Mouse (Mus musculus) hindbrain, embryonic 16.5 days (tissue): ENCODE results near the gene Aff3. TPM values are rescaled to one million over a fixed set of nuclear protein-coding genes. Genes with fewer than 3 reads are reported as not detected.
A peak's percentile ranks its signal among the peaks of the same experiment; 100 is the strongest.

Source experiments
- ATAC-seq: fragments of 200-750 bp; cut with Nextera tagmentation; 2 replicates; pipeline ENCODE4 v1.8.0; 2017; ENCODE audit warnings: moderate TSS enrichment, moderate library complexity
- H3K27ac ChIP-seq: fragments of 300-500 bp; sonication (generic); 2 replicates; pipeline ENCODE4 v1.5.1; 2014; ENCODE audit warnings: low read depth, mild to moderate bottlenecking, control low read depth, low read length, moderate library complexity
- H3K27me3 ChIP-seq: fragments of 300-500 bp; sonication (generic); replicated peaks from 2 replicates; pipeline ENCODE4 v1.6.1; 2014; ENCODE audit warnings: low read length; ENCODE audit not compliant: control insufficient read depth, insufficient read depth
- H3K36me3 ChIP-seq: fragments of 300-500 bp; sonication (generic); 2 replicates; pipeline ENCODE4 v1.6.1; 2014; ENCODE audit warnings: mild to moderate bottlenecking, low read length, moderate library complexity, mixed read lengths; ENCODE audit not compliant: control insufficient read depth, insufficient read depth
- H3K4me1 ChIP-seq: fragments of 300-500 bp; sonication (generic); 2 replicates; pipeline ENCODE4 v1.6.1; 2014; ENCODE audit warnings: low read depth, low read length; ENCODE audit not compliant: control insufficient read depth, insufficient read depth
- H3K4me2 ChIP-seq: fragments of 300-500 bp; sonication (generic); 2 replicates; pipeline ENCODE4 v1.6.1; 2014; ENCODE audit warnings: mild to moderate bottlenecking, low read length, control low read depth, moderate library complexity
- H3K4me3 ChIP-seq: fragments of 300-500 bp; sonication (generic); 2 replicates; pipeline ENCODE4 v1.5.1; 2014; ENCODE audit warnings: mild to moderate bottlenecking, low read length, control low read depth, moderate library complexity
- H3K9ac ChIP-seq: fragments of 300-500 bp; sonication (generic); 2 replicates; pipeline ENCODE4 v1.6.1; 2014; ENCODE audit warnings: low read depth, mild to moderate bottlenecking, control low read depth, low read length, moderate library complexity
- H3K9me3 ChIP-seq: fragments of 300-500 bp; sonication (generic); 2 replicates; pipeline ENCODE4 v1.6.1; 2014; ENCODE audit warnings: mild to moderate bottlenecking, low read length, moderate library complexity; ENCODE audit not compliant: control insufficient read depth
- WGBS: fragments of 180-500 bp; shearing (Covaris S2); extraction: QIAGEN DNeasy Blood & Tissue Kit; methylation state at CpG from one replicate; pipeline ENCODE4 v1.1.7; 2014; 5-methylcytosine and 5-hydroxymethylcytosine counted together
- polyA plus RNA-seq: library from polyadenylated mRNA; unstranded; fragments of >200 nt; fragmentation: Nextera tagmentation; extraction: Ambion mirVana; gene quantifications from 2 replicates; pipeline ENCODE4 v1.2.1, GENCODE M21; 2015

Gene Aff3
- polyA plus RNA-seq, 1 experiment from 2014 or later, result 8.4 TPM

GRCm38 (mm10) chr1:38415511-38415910 is 249.2 kb downstream of the Aff3 start:
- H3K4me1 ChIP-seq, result peaks cover 20% of the 10 kb centered on the region
- WGBS, result 90% methylated on average over 6 of the region's 6 CpGs
- H3K36me3 ChIP-seq, result no peaks in the 10 kb centered on the region
- no peak overlapping the region for H3K4me3 ChIP-seq
- ATAC-seq, result no peak
- H3K27ac ChIP-seq, result no peak overlapping the region
- H3K9me3 ChIP-seq, result no peaks in the 10 kb centered on the region
- H3K27me3 ChIP-seq, result no peaks in the 10 kb centered on the region
- no peak overlapping the region for H3K4me2 ChIP-seq
- H3K9ac ChIP-seq, result no peak overlapping the region

DNA sequence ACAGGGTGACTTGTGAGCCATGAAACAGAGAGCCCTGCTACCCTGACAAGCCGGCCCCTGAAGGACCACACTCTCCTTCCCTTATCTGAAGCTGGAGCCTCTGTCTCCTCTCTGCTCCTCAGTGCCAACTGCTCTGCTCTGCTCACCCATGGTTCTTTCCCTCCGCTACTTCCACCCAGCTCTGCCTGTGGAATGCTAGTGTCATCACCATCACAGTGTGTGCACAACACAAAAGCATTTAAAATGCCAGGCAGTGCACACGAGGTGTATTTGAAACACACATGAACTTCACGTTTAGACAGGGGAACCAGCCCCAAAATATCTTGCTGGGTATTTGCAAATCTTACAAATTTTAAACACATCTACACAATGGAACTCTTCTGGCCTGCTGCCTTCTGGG is 253.6 kb downstream of the Aff3 start:
- H3K4me3 ChIP-seq, result no peak overlapping the region
- no peaks in the 10 kb centered on the region for H3K9me3 ChIP-seq
- ATAC-seq, result peak; percentile 41
- WGBS, result 48% methylated on average over 4 of the region's 4 CpGs
- 0 out of 2 replicates have a peak overlapping the region, but pooled peaks have one; percentile 4 for H3K9ac ChIP-seq
- no peak overlapping the region for H3K4me2 ChIP-seq
- H3K36me3 ChIP-seq, result no peaks in the 10 kb centered on the region
- H3K4me1 ChIP-seq, result peaks cover 15% of the 10 kb centered on the region
- peak overlapping the region; percentile 52; the same call in 1 of the 2 replicates for H3K27ac ChIP-seq
- H3K27me3 ChIP-seq, result no peaks in the 10 kb centered on the region

DNA sequence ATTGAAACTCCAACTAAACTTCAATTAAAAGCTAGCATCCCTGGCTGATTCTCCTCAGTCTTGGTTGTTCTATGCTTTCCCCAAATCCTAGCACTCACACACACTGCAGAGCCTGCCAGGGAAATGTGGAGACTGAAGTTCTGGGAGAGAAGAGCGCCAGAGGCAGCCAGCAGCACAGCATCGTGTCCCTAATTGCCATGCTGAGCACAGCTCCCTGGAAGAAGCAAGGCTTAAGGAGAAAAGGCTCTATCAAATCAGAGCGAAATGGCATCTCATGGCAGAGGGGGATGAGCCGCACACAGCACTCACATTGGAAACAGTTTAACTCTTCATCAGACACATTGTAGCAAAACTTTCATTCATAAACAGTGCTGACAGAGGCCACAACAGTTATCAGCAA is 254.3 kb downstream of the Aff3 start:
- Histone ChIP-seq H3K9ac (no peak overlapping the region), H3K36me3 (no peaks in the 10 kb centered on the region), H3K27me3 (no peaks in the 10 kb centered on the region), H3K4me1 (peaks cover 15% of the 10 kb centered on the region), H3K4me2 (no peak overlapping the region), H3K27ac (peak overlapping the region; percentile 52), H3K9me3 (no peaks in the 10 kb centered on the region), H3K4me3 (no peak overlapping the region)
- ATAC-seq, result peak; percentile 87
- 4% methylated on average over 4 of the region's 4 CpGs for WGBS

- H3K4me2 ChIP-seq, result no peak overlapping the region
- ATAC-seq, result no peak
- H3K27me3 ChIP-seq, result no peaks in the 10 kb centered on the region
- H3K9me3 ChIP-seq, result no peaks in the 10 kb centered on the region
- no peak overlapping the region for H3K27ac ChIP-seq
- no peak overlapping the region for H3K4me3 ChIP-seq
- H3K9ac ChIP-seq, result no peak overlapping the region
- H3K4me1 ChIP-seq, result peaks cover 15% of the 10 kb centered on the region
- no peaks in the 10 kb centered on the region for H3K36me3 ChIP-seq
- WGBS, result 69% methylated on average over 3 of the region's 3 CpGs
These were observed 256.5 kb downstream of the Aff3 start for GRCm38 (mm10) chr1:38408241-38408640.

- Histone ChIP-seq H3K9me3 (no peaks in the 10 kb centered on the region), H3K9ac (no peak overlapping the region), H3K36me3 (no peaks in the 10 kb centered on the region), H3K27me3 (no peaks in the 10 kb centered on the region), H3K27ac (no peak overlapping the region), H3K4me3 (no peak overlapping the region), H3K4me2 (no peak overlapping the region), H3K4me1 (no peaks in the 10 kb centered on the region; the same call in 1 of the 2 replicates)
- no peak for ATAC-seq
- WGBS, result 87% methylated on average over 5 of the region's 5 CpGs
These were observed 261.0 kb downstream of the Aff3 start for GRCm38 (mm10) chr1:38403781-38404180.

- Histone ChIP-seq H3K9ac (no peak overlapping the region), H3K4me1 (peaks cover 4% of the 10 kb centered on the region), H3K27me3 (no peaks in the 10 kb centered on the region), H3K4me2 (no peak overlapping the region), H3K27ac (no peak overlapping the region), H3K9me3 (no peaks in the 10 kb centered on the region), H3K36me3 (no peaks in the 10 kb centered on the region), H3K4me3 (no peak overlapping the region)
- WGBS, result 27% methylated on average over 4 of the region's 4 CpGs
- ATAC-seq, result 0 out of 2 replicates have a peak, but pooled peaks have one; percentile 32
These were observed 262.9 kb downstream of the Aff3 start for GRCm38 (mm10) chr1:38401856-38402255.

DNA sequence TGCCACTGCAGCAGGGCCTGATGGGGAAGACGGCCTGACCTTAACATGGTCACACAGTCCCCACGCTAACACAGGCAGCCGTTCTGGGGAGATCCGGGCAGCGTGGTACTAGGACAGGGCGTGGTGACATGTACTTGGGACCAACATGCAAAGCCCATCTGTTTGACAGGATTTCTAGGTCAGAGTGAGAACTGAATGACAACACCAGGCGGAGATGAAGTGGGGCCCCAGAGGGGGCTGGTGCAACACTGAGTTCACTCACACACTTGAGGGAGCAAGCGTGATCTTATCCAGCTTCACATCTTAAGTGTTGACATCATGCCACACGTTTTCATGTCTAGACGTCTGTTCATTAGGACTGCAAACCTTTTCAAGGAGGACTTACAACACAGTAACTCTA is 265.5 kb downstream of the Aff3 start:
- Histone ChIP-seq H3K9me3 (no peaks in the 10 kb centered on the region), H3K4me3 (no peak overlapping the region), H3K27ac (no peak overlapping the region), H3K4me1 (peaks cover 10% of the 10 kb centered on the region), H3K9ac (no peak overlapping the region), H3K36me3 (no peaks in the 10 kb centered on the region), H3K4me2 (no peak overlapping the region), H3K27me3 (no peaks in the 10 kb centered on the region)
- ATAC-seq, result no peak
- 93% methylated on average over 10 of the region's 10 CpGs for WGBS

DNA sequence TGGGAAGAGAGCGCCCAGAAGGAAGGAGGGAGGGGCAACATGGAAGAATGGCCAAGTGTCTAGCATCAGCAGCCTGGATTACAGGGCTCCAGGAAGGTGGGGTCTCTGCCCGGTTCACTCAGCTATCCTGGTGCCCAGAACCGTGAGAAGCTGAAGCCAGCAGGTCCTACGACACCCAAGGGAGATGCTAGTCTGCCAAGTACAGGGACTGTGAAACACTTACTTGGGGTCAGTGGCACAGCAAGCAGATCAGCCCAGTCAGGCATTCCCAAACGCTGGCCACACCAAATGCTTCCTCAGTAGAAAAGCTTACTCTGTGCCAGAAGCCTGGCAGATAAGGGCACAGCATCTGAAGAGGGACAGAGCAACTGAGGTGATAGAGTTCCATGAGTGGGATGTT is 266.2 kb downstream of the Aff3 start:
- Histone ChIP-seq H3K4me2 (no peak overlapping the region), H3K4me1 (peaks cover 14% of the 10 kb centered on the region), H3K36me3 (no peaks in the 10 kb centered on the region), H3K9me3 (no peaks in the 10 kb centered on the region), H3K27me3 (no peaks in the 10 kb centered on the region), H3K9ac (no peak overlapping the region), H3K4me3 (no peak overlapping the region), H3K27ac (no peak overlapping the region)
- ATAC-seq, result no peak
- WGBS, result 67% methylated on average over 5 of the region's 5 CpGs

- peaks cover 16% of the 10 kb centered on the region for H3K4me1 ChIP-seq
- no peak overlapping the region for H3K27ac ChIP-seq
- no peak for ATAC-seq
- H3K4me3 ChIP-seq, result no peak overlapping the region
- 20% methylated on average over 11 of the region's 11 CpGs for WGBS
- no peak overlapping the region for H3K4me2 ChIP-seq
- H3K9ac ChIP-seq, result no peak overlapping the region
- no peaks in the 10 kb centered on the region for H3K9me3 ChIP-seq
- H3K36me3 ChIP-seq, result no peaks in the 10 kb centered on the region
- no peaks in the 10 kb centered on the region for H3K27me3 ChIP-seq
These were observed 269.5 kb downstream of the Aff3 start for GRCm38 (mm10) chr1:38395194-38395681.

DNA sequence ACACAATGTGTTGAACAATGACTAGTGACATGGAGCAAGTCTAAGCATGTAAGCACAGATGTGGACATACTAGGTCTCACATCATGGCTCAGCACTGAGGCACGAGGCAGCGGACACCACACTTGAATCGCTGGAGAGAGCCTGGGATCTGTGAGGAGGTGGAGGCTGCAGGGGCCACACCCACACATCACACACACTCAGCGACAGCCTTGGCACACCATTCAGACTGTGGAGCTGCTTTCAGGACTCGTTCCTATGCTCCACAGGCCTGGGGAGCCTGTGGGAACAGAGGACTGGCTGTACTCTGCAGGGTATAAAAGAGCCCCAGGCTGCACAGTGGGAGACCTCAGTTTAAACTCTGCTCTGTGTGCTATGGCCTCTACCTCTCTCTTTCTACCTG is 270.3 kb downstream of the Aff3 start:
- Histone ChIP-seq H3K4me2 (no peak overlapping the region), H3K9me3 (no peaks in the 10 kb centered on the region), H3K27me3 (no peaks in the 10 kb centered on the region), H3K27ac (no peak overlapping the region), H3K36me3 (no peaks in the 10 kb centered on the region), H3K4me3 (no peak overlapping the region), H3K4me1 (peaks cover 18% of the 10 kb centered on the region), H3K9ac (no peak overlapping the region)
- 16% methylated on average over 5 of the region's 5 CpGs for WGBS
- no peak; the same call in 1 of the 2 replicates for ATAC-seq
